Mouse (Mus musculus): ENCODE results near the gene Mageb5.
"Not testable (repeated sequence)": the region's sequence is repeated elsewhere in the genome, so short reads cannot be mapped to it uniquely, and the experiment has no call there.

Mageb5 gene

GRCm38 (mm10) chrX:91782918-91783317, at the start of gene Mageb5:
Gene Mageb5 (minus strand): TSS chrX:91783018.
- not testable (repeated sequence) for DNase-seq (ENCODE audit: low read depth, low spot score)

GRCm38 (mm10) chrX:91759591-91760226, 23.1 kb downstream of the Mageb5 start:
- not testable (repeated sequence) for DNase-seq (ENCODE audit: low read depth, low spot score)

All from 3T3-L1 (cell line).